Mouse (Mus musculus) left cerebral cortex, postnatal 25 days (tissue): ENCODE results near the gene Wfs1. TPM values are rescaled to one million over a fixed set of nuclear protein-coding genes. Genes with fewer than 3 reads are reported as not detected.

ENCODE experiments used
- DNase-seq, 2 experiments: peaks; one replicate each; pipeline ENCODE4 v3.0.0; 2022; ENCODE audit warnings: low spot score in 2 of 2, mixed read lengths in 1 of 2
- intact Hi-C: fragments of 180-260 bp; cut with DNase I; formaldehyde crosslinking; loops from one replicate; pipeline ENCODE4 v1.15.1; 2025
- total RNA-seq, 2 experiments: library from RNA; stranded (reverse); gene quantifications; 2 replicates each; pipeline ENCODE4 v1.2.3; 2021

Gene Wfs1
- total RNA-seq, 2 experiments from 2014 or later: 114 to 145 TPM

DNA sequence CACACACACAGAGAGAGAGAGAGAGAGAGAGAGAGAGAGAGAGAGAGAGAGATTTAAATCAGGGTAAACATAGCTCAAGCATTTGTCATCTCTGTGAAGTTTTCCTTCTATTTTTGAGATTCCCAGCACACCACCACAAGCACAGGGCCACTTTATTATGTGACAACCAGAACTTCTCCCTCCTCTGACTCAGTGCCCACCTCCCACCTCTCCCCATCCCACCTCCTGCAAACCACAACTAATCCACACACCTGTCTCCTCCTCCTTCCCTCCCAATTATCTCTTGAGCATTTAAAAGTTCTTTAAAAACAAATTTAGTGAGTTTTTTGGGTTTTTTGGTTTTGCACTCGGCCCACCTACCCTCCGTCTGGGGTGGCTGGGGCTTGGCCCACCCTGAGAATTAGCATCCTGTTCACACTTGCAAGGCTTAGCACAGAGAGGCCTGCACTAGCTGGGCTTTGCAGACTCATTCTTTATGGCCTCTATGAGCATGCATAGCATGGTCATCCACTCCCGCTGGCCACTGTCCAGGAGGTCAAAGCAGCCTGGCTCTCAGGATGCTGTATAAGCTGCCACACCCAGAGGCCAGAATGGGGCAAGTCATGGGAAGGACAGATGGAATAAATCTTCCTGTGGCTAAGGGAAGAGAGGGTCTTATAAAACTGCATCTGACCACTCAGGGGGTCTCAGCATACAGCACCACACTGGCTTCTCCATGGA, 1.8 kb upstream of the Wfs1 start:
- peak in 1 of 2 experiments; percentile 64 for DNase-seq
- intact Hi-C loops: no loop called here

DNA sequence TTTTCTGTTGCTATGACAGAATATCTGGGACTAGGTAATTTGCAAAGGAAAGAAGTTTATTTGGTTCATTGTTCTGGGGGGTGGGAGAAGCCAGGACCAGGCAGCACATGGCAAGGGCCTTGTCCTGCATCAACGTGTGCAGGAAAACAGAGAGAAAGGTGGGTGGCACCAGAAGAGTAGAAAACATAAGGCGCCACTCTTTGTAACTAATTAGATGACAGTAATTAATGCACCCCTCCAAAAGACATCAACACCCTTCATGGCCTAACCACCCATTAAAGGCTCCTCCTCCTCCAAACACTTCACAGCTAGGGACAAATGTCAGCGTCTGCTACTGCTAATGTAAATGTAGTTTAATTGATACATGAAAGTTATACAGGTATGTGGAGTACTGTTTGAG, 1.2 kb upstream of the Wfs1 start:
- intact Hi-C loops: no loop called here
- DNase-seq: peak in 1 of 2 experiments; percentile 6

- no peak for DNase-seq
- intact Hi-C loops: no loop called here
These were observed 596 bp upstream of the Wfs1 start for GRCm38 (mm10) chr5:36989625-36989977.

GRCm38 (mm10) chr5:36988124-36988780, 753 bp downstream of the Wfs1 start:
- no peak for DNase-seq
- intact Hi-C loops: no loop called here

- intact Hi-C loops: no loop called here
- DNase-seq: no peak
These were observed 2.4 kb downstream of the Wfs1 start for GRCm38 (mm10) chr5:36986617-36987016.

DNA sequence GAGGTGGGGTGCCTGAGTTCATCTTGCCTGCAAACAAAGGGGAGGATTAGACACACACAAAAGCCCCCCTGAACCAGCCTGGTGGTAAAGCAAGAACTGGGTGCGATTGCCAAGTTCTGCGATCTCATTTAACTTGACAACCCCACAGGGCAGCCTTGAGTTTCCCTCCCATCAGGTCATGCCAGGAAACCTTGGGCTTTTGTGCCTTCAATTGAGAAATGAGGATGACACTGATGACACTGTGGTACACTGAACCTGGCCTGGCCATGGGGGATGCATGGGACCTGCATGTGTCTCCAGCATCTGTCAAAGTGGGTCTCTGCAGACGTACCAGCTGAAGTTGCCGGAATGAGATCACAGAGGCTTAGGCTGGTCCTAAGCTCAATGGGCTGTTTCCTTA, 6.7 kb downstream of the Wfs1 start:
- intact Hi-C loops: no loop called here
- no peak for DNase-seq

GRCm38 (mm10) chr5:36979631-36980030, 9.4 kb downstream of the Wfs1 start:
- intact Hi-C loops: no loop called here
- DNase-seq: no peak

GRCm38 (mm10) chr5:36979001-36979400, 10.0 kb downstream of the Wfs1 start:
- DNase-seq: no peak
- intact Hi-C loops: no loop called here

DNA sequence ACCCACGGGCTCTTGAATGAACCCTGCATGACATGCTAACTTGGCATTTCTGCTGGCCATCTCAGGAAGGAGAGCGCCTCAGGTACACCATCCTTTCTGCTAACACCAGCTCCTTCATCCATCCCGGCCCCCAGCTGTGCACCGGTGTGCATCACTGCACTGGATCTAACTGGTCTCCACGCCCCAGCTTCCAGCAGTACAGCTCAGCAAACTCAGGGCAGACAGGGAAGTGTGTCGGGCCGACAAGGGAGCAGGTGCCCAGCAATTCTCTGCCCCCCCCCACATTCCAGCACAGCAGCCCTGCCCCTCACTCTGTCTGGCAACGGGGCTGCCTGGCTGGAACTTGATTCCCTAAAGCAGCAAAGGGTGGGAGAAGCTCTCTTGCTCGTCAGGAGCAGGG, 11.2 kb downstream of the Wfs1 start:
- no peak for DNase-seq
- intact Hi-C loops: no loop called here

GRCm38 (mm10) chr5:36975336-36975735, 13.7 kb downstream of the Wfs1 start:
- DNase-seq: no peak
- intact Hi-C loops: no loop called here

GRCm38 (mm10) chr5:36971587-36971986, 17.4 kb downstream of the Wfs1 start:
- intact Hi-C loops: no loop called here
- DNase-seq: no peak

DNA sequence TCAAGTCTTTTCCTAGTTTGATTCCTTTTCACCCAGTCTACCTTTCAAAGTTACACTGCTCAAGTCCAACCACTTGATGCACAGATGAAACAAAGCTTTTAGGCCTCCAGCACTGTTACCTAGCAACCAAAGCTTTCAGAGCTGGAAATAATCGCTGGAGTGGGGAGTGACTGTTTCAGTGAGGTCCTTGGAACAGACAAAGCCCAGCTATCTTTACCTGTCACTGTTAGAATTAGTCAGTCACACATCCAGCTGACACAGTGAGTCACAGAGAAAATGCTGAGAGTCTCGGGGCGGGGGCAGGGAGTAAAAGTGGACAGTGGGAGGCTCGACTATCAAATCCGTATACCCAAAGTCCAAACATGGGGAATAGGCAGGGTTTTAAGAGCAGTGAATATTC, 28.5 kb downstream of the Wfs1 start:
- intact Hi-C loops: no loop called here

DNA sequence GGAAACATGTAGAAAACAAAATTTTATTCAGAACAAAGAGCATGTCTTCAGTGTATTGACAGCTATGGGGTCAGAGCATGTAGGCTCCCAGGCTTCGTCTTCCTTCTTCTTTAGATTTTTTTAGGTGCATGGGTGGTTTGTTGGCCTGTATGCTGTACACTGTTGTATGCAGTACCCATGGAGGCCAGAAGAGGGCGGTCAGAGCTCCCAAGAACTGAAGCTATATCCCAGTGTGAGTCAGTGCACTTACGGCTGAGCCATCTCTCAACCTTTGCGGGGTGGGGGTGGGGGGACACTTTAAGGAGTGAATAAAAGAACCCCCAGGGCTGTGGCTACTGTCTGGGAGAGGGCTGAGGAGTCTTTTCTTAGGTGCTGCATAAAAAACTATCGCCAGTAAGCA, 30.2 kb downstream of the Wfs1 start:
- intact Hi-C loops: loop anchor here (2.0 to 5.0 kb wide), 2 partner anchors 42 to 148 kb away; no protein-coding TSS in a partner anchor
- DNase-seq: peak; percentile 76 to 84

More for the DNA sequence above, 28.5 kb downstream of the Wfs1 start:
- DNase-seq: peak; percentile 53 to 82

DNA sequence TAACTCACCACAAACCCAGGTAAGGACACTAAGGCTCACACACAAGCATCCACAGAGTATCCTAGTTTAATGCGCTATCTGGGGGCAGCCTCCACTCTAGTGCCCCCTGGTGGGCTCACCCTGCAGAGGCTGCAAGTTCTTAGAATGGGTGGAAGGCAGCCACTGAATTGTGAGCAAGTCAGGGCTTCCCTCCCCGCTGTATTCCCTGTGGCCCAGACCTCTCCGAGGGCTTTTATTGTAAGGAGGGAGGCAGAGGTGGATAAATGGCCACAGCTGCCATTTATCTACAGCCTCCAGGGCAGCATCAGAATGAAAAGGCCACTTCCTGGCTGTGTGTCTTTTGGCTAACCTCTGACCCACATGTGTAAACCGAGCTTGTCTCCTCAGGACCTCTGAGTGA, 33.6 kb downstream of the Wfs1 start:
- intact Hi-C loops: loop anchor here (5.0 kb wide), 1 partner anchor 152 kb away; no protein-coding TSS in a partner anchor
- DNase-seq: peak; percentile 43 to 46

- intact Hi-C loops: no loop called here
These were observed 36.7 kb downstream of the Wfs1 start for GRCm38 (mm10) chr5:36952311-36952710.

DNA sequence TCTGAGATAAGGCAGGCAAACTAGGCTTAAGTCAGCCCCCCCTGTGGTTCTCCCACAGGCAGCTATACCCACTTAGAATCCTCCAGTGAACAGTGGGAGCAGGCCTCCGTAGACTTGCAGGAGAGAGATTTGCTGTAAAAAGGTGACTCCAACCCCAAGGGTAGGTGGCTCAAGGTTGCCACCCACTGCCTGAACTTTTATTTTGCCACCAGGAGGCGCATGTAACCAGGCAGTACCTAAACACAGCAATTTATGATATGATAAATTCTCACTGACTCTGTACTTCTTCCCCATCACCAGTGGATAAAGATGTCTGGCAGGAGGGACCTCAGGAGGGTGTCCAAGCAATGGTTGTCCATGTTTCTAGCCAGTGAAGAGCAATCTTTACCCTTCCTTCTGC, 38.1 kb downstream of the Wfs1 start:
- intact Hi-C loops: no loop called here
- DNase-seq: no peak

More at GRCm38 (mm10) chr5:36952311-36952710, 36.7 kb downstream of the Wfs1 start:
- peak in 1 of 2 experiments; percentile 46 for DNase-seq

GRCm38 (mm10) chr5:36948831-36949230, 40.2 kb downstream of the Wfs1 start:
- peak; percentile 75 to 83 for DNase-seq
- intact Hi-C loops: loop anchor here (5.0 kb wide), 1 partner anchor 112 kb away; no protein-coding TSS in a partner anchor

DNA sequence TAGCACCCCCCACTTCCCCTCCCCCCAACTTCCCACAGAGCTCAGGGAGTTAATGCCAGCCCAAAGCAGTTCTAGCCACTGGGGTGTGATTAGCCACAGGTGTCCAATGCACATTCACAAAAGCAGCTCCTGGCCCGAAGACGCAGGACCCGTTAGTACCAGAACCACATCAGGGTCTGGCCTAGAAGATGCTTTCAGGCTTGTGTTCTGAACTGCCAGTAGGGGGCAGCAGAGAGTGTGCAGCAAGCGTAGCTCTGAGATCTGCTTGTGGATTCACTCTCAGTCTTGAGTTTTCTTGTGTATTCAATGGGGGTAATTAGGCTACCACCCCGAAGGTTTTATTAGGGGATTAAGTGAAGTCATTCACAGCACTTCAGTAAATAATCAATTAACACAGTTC, 42.6 kb downstream of the Wfs1 start:
- DNase-seq: peak; percentile 61 to 63
- intact Hi-C loops: loop anchor here (5.0 kb wide), 1 partner anchor 109 kb away; no protein-coding TSS in a partner anchor

DNA sequence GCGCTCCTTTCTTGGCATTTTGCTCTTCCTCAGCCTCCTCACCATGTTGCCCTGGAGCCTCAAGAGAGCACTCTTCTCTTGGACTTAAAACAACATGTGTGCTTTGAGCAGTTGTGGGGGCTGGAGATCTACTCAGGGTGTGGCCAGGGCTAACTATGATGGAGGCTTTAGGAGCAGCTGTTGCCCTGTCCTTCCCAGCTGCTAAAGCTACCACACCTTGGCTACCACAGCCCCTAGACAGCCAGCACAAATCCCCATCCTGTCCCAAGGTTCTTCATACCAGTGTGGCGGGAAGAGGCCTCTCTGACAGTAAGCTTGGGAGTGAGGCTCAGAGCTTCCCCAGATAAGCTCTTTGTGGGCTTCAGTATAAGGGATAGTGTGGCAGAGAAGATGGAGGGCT, 43.3 kb downstream of the Wfs1 start:
- no peak for DNase-seq
- intact Hi-C loops: loop anchor here (5.0 kb wide), 1 partner anchor 108 kb away; no protein-coding TSS in a partner anchor

DNA sequence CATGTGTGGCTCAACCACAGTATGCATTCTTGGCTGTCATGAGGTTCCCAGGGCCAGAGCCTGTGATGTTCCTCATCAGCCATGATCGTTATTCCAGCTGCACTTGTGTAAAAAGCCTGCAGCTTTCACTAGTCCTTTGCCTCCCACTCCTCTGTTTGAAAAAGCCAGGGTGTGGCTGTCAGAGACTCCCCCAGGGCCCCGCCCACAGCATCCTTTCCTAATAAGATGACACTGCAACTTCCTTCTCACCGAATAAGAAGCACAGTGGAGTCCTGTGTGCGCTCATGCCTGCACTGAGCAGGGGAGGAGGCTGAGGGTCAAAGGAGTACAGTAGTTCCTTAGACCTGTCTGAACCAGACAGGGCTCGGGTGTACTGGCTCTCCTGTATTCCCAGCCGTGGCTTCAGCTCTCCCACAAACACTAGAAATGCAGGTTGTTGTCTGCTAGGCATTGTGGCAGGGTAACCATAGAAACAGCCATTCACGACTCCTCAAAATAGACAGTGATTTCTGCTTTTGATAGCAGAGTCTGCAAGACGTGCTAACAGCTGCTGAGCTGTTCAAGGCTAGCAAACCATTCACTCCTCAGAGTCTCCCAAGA, 43.8 kb downstream of the Wfs1 start:
- DNase-seq: peak; percentile 63 to 94
- intact Hi-C loops: loop anchor here (5.0 kb wide), 1 partner anchor 108 kb away; no protein-coding TSS in a partner anchor
